Mouse (Mus musculus): Measurements from ENCODE around the gene Zfp638. TPM values are rescaled to one million over a fixed set of nuclear protein-coding genes. Genes with fewer than 3 reads are reported as not detected.
A peak's percentile ranks its signal among the peaks of the same experiment; 100 is the strongest.

Zfp638 gene
- total RNA-seq, 2 experiments from 2014 or later: 35.9 to 36.9 TPM

GRCm38 (mm10) chr6:83888802-83889201, 21.9 kb downstream of the Zfp638 start:
- DNase-seq: no peak

GRCm38 (mm10) chr6:83890281-83891015, 23.5 kb downstream of the Zfp638 start:
- no peak for DNase-seq
- intact Hi-C loops (cut with DNase I): no loop called here

More at GRCm38 (mm10) chr6:83888802-83889201, 21.9 kb downstream of the Zfp638 start:
- intact Hi-C loops (cut with DNase I): no loop called here

GRCm38 (mm10) chr6:83891251-83891650, 24.3 kb downstream of the Zfp638 start:
- no peak for DNase-seq
- intact Hi-C loops (cut with DNase I): no loop called here

- no peak for DNase-seq
- intact Hi-C loops (cut with DNase I): no loop called here
Observed at GRCm38 (mm10) chr6:83891687-83892086, 24.8 kb downstream of the Zfp638 start.

GRCm38 (mm10) chr6:83893086-83893485, 26.2 kb downstream of the Zfp638 start:
- no peak for DNase-seq
- intact Hi-C loops (cut with DNase I): no loop called here

- intact Hi-C loops (cut with DNase I): no loop called here
- no peak for DNase-seq
Observed at GRCm38 (mm10) chr6:83893584-83893983, 26.7 kb downstream of the Zfp638 start.

GRCm38 (mm10) chr6:83899142-83899541, 32.2 kb downstream of the Zfp638 start:
- intact Hi-C loops (cut with DNase I): no loop called here
- no peak for DNase-seq

GRCm38 (mm10) chr6:83905276-83905675, 38.4 kb downstream of the Zfp638 start:
- DNase-seq: no peak
- intact Hi-C loops (cut with DNase I): no loop called here

- intact Hi-C loops (cut with DNase I): no loop called here
- no peak for DNase-seq
Observed at GRCm38 (mm10) chr6:83906659-83907058, 39.8 kb downstream of the Zfp638 start.

- intact Hi-C loops (cut with DNase I): no loop called here
- DNase-seq: no peak
Observed at GRCm38 (mm10) chr6:83908386-83908785, 41.5 kb downstream of the Zfp638 start.

GRCm38 (mm10) chr6:83913710-83914109, 46.8 kb downstream of the Zfp638 start:
- DNase-seq: no peak
- intact Hi-C loops (cut with DNase I): loop anchor here (5.0 kb wide), 2 partner anchors 36 to 156 kb away; no protein-coding TSS in a partner anchor

GRCm38 (mm10) chr6:83914183-83914719, 47.3 kb downstream of the Zfp638 start:
- intact Hi-C loops (cut with DNase I): loop anchor here (5.0 kb wide), 2 partner anchors 37 to 157 kb away; no protein-coding TSS in a partner anchor

GRCm38 (mm10) chr6:83914720-83915271, 47.9 kb downstream of the Zfp638 start:
- peak in 1 of 2 experiments; percentile 20 for DNase-seq
- intact Hi-C loops (cut with DNase I): loop anchor here (5.0 kb wide), 2 partner anchors 37 to 157 kb away; no protein-coding TSS in a partner anchor

More at GRCm38 (mm10) chr6:83914183-83914719, 47.3 kb downstream of the Zfp638 start:
- DNase-seq: peak; percentile 98 to 99

- DNase-seq: peak in 1 of 2 experiments; percentile 15
- intact Hi-C loops (cut with DNase I): no loop called here
Observed at GRCm38 (mm10) chr6:83927418-83927817, 60.5 kb downstream of the Zfp638 start.

- intact Hi-C loops (cut with DNase I): no loop called here
- DNase-seq: no peak
Observed at GRCm38 (mm10) chr6:83928225-83928624, 61.3 kb downstream of the Zfp638 start.

GRCm38 (mm10) chr6:83939492-83939891, 72.6 kb downstream of the Zfp638 start:
- DNase-seq: no peak
- intact Hi-C loops (cut with DNase I): no loop called here

GRCm38 (mm10) chr6:83942806-83943205, 75.9 kb downstream of the Zfp638 start:
- no peak for DNase-seq
- intact Hi-C loops (cut with DNase I): loop anchor here (5.0 kb wide), 1 partner anchor 34 kb away; no protein-coding TSS in a partner anchor

GRCm38 (mm10) chr6:83953603-83954002, 86.7 kb downstream of the Zfp638 start:
- intact Hi-C loops (cut with DNase I): loop anchor here (5.0 kb wide), 1 partner anchor 39 kb away; no protein-coding TSS in a partner anchor
- no peak for DNase-seq

- no peak for DNase-seq
- intact Hi-C loops (cut with DNase I): no loop called here
Observed at GRCm38 (mm10) chr6:83987642-83988041, 120.7 kb downstream of the Zfp638 start.

GRCm38 (mm10) chr6:84002716-84003115, 135.8 kb downstream of the Zfp638 start:
- intact Hi-C loops (cut with DNase I): no loop called here
- no peak for DNase-seq

GRCm38 (mm10) chr6:84004295-84004694, 137.4 kb downstream of the Zfp638 start:
- DNase-seq: no peak
- intact Hi-C loops (cut with DNase I): no loop called here

Data from gastrocnemius, postnatal 36 days (tissue).